Mouse (Mus musculus): ENCODE measurements around the gene Gfi1. TPM values are rescaled to one million over a fixed set of nuclear protein-coding genes. Genes with fewer than 3 reads are reported as not detected.

The Gfi1 gene
- total RNA-seq, 2 experiments from 2014 or later: 0.26 to 0.66 TPM

GRCm38 (mm10) chr5:107687161-107687560, 38.7 kb downstream of the Gfi1 start:
- no peak for DNase-seq (ENCODE audit: low spot score in 2 of 2)

GRCm38 (mm10) chr5:107684380-107684779, 41.5 kb downstream of the Gfi1 start:
- DNase-seq (ENCODE audit: low spot score in 2 of 2): no peak

- DNase-seq (ENCODE audit: low spot score in 2 of 2): no peak
These were observed 44.5 kb downstream of the Gfi1 start for GRCm38 (mm10) chr5:107681300-107681699.

- no peak for DNase-seq (ENCODE audit: low spot score in 2 of 2)
These were observed 47.4 kb downstream of the Gfi1 start for GRCm38 (mm10) chr5:107678392-107678791.

Other genes with a start within 250 kb of the Gfi1 start
- gene Gm42669, start 218.4 kb downstream of the Gfi1 start, total RNA-seq (2021): under 1 TPM; 0.16 to 0.17 TPM
- under 1 TPM; 0.13 to 0.17 TPM for gene 1700028K03Rik, start 191.3 kb downstream of the Gfi1 start, total RNA-seq (2021)
- 10 to 100 TPM; 14.7 to 18.3 TPM for gene Rpap2, start 128.7 kb downstream of the Gfi1 start, total RNA-seq (2021)
- 10 to 100 TPM; 17.3 TPM for gene Glmn, start 128.1 kb downstream of the Gfi1 start, total RNA-seq (2021)
- gene Ube2d2b, start 104.1 kb upstream of the Gfi1 start, total RNA-seq (2021): not detected
- gene Evi5, start 149.1 kb upstream of the Gfi1 start, total RNA-seq (2021): 10 to 100 TPM; 32.0 to 40.3 TPM
- gene Rpl5, start 174.5 kb upstream of the Gfi1 start, total RNA-seq (2021): 10 to 100 TPM; 71.1 to 82.8 TPM